Mouse (Mus musculus): ENCODE results near the gene Mrnip. TPM values are rescaled to one million over a fixed set of nuclear protein-coding genes. Genes with fewer than 3 reads are reported as not detected.

Gene Mrnip
- polyA plus RNA-seq, 1 experiment from 2014 or later, result 39.2 TPM

- Histone ChIP-seq H3K27me3 (ENCODE audit: control insufficient read depth, insufficient read depth, low read depth, low read length) (no peaks in the 10 kb centered on the region), H3K4me1 (ENCODE audit: control insufficient read depth, insufficient read depth, low read length) (peaks cover 39% of the 10 kb centered on the region), H3K9me3 (replicated peaks; ENCODE audit: control insufficient read depth, low read length, poor library complexity, severe bottlenecking) (no peaks in the 10 kb centered on the region), H3K4me3 (ENCODE audit: low read depth, low read length) (peak overlapping the region; percentile 83), H3K9ac (ENCODE audit: low read depth, low read length) (peak overlapping the region; percentile 96), H3K36me3 (ENCODE audit: control insufficient read depth, insufficient read depth, low read length) (no peaks in the 10 kb centered on the region), H3K4me2 (ENCODE audit: low read length) (peak overlapping the region; percentile 99), H3K27ac (ENCODE audit: low read length) (peak overlapping the region; percentile 94)
- WGBS, result 3% methylated on average over 31 of the region's 34 CpGs
- peak; percentile 15 for ATAC-seq
These were observed 51.6 kb downstream of the Mrnip start for GRCm38 (mm10) chr11:50225611-50226378.

GRCm38 (mm10) chr11:50226406-50226805 is 52.2 kb downstream of the Mrnip start:
- no peak for ATAC-seq
- WGBS, result 43% methylated on average over 2 of the region's 2 CpGs
- H3K4me1 ChIP-seq (ENCODE audit: control insufficient read depth, insufficient read depth, low read length), result peaks cover 39% of the 10 kb centered on the region
- H3K9me3 ChIP-seq (replicated peaks; ENCODE audit: control insufficient read depth, low read length, poor library complexity, severe bottlenecking), result no peaks in the 10 kb centered on the region
- peak overlapping the region; percentile 96 for H3K9ac ChIP-seq (ENCODE audit: low read depth, low read length)
- no peaks in the 10 kb centered on the region for H3K36me3 ChIP-seq (ENCODE audit: control insufficient read depth, insufficient read depth, low read length)
- H3K4me3 ChIP-seq (ENCODE audit: low read depth, low read length), result peak overlapping the region; percentile 83
- peak overlapping the region; percentile 99 for H3K4me2 ChIP-seq (ENCODE audit: low read length)
- no peaks in the 10 kb centered on the region for H3K27me3 ChIP-seq (ENCODE audit: control insufficient read depth, insufficient read depth, low read depth, low read length)
- H3K27ac ChIP-seq (ENCODE audit: low read length), result peak overlapping the region; percentile 94; the same call in 1 of the 2 replicates

GRCm38 (mm10) chr11:50227226-50227625 is 53.0 kb downstream of the Mrnip start:
- Histone ChIP-seq H3K27me3 (ENCODE audit: control insufficient read depth, insufficient read depth, low read depth, low read length) (no peaks in the 10 kb centered on the region), H3K9me3 (replicated peaks; ENCODE audit: control insufficient read depth, low read length, poor library complexity, severe bottlenecking) (no peaks in the 10 kb centered on the region), H3K4me3 (ENCODE audit: low read depth, low read length) (peak overlapping the region; percentile 83; the same call in 1 of the 2 replicates), H3K4me1 (ENCODE audit: control insufficient read depth, insufficient read depth, low read length) (peaks cover 39% of the 10 kb centered on the region), H3K4me2 (ENCODE audit: low read length) (peak overlapping the region; percentile 99), H3K36me3 (ENCODE audit: control insufficient read depth, insufficient read depth, low read length) (peaks cover 3% of the 10 kb centered on the region; the same call in 1 of the 2 replicates), H3K9ac (ENCODE audit: low read depth, low read length) (no peak overlapping the region), H3K27ac (ENCODE audit: low read length) (no peak overlapping the region)
- ATAC-seq, result no peak
- WGBS, result 75% methylated on average over 3 of the region's 3 CpGs

GRCm38 (mm10) chr11:50227736-50228135 is 53.5 kb downstream of the Mrnip start:
- no peaks in the 10 kb centered on the region for H3K9me3 ChIP-seq (replicated peaks; ENCODE audit: control insufficient read depth, low read length, poor library complexity, severe bottlenecking)
- no peak overlapping the region for H3K4me3 ChIP-seq (ENCODE audit: low read depth, low read length)
- no peak for ATAC-seq
- no peak overlapping the region for H3K9ac ChIP-seq (ENCODE audit: low read depth, low read length)
- WGBS, result 90% methylated on average over 4 of the region's 4 CpGs
- no peak overlapping the region for H3K27ac ChIP-seq (ENCODE audit: low read length)
- H3K4me1 ChIP-seq (ENCODE audit: control insufficient read depth, insufficient read depth, low read length), result peaks cover 39% of the 10 kb centered on the region
- H3K36me3 ChIP-seq (ENCODE audit: control insufficient read depth, insufficient read depth, low read length), result peaks cover 9% of the 10 kb centered on the region
- peak overlapping the region; percentile 99 for H3K4me2 ChIP-seq (ENCODE audit: low read length)
- no peaks in the 10 kb centered on the region for H3K27me3 ChIP-seq (ENCODE audit: control insufficient read depth, insufficient read depth, low read depth, low read length)

GRCm38 (mm10) chr11:50228772-50229171 is 54.5 kb downstream of the Mrnip start:
- Histone ChIP-seq H3K27me3 (ENCODE audit: control insufficient read depth, insufficient read depth, low read depth, low read length) (no peaks in the 10 kb centered on the region), H3K4me1 (ENCODE audit: control insufficient read depth, insufficient read depth, low read length) (peaks cover 28% of the 10 kb centered on the region), H3K9me3 (replicated peaks; ENCODE audit: control insufficient read depth, low read length, poor library complexity, severe bottlenecking) (no peaks in the 10 kb centered on the region), H3K4me3 (ENCODE audit: low read depth, low read length) (no peak overlapping the region), H3K9ac (ENCODE audit: low read depth, low read length) (peak overlapping the region; percentile 1; the same call in 1 of the 2 replicates), H3K4me2 (ENCODE audit: low read length) (no peak overlapping the region), H3K27ac (ENCODE audit: low read length) (no peak overlapping the region), H3K36me3 (ENCODE audit: control insufficient read depth, insufficient read depth, low read length) (peaks cover 16% of the 10 kb centered on the region)
- WGBS, result 18% methylated on average over 3 of the region's 3 CpGs
- no peak for ATAC-seq

GRCm38 (mm10) chr11:50229252-50229910 is 55.1 kb downstream of the Mrnip start:
- Histone ChIP-seq H3K27ac (ENCODE audit: low read length) (no peak overlapping the region), H3K36me3 (ENCODE audit: control insufficient read depth, insufficient read depth, low read length) (peaks cover 22% of the 10 kb centered on the region), H3K9ac (ENCODE audit: low read depth, low read length) (0 out of 2 replicates have a peak overlapping the region, but pooled peaks have one; percentile 2), H3K4me2 (ENCODE audit: low read length) (no peak overlapping the region), H3K27me3 (ENCODE audit: control insufficient read depth, insufficient read depth, low read depth, low read length) (no peaks in the 10 kb centered on the region), H3K4me1 (ENCODE audit: control insufficient read depth, insufficient read depth, low read length) (peaks cover 27% of the 10 kb centered on the region), H3K4me3 (ENCODE audit: low read depth, low read length) (no peak overlapping the region), H3K9me3 (replicated peaks; ENCODE audit: control insufficient read depth, low read length, poor library complexity, severe bottlenecking) (no peaks in the 10 kb centered on the region)
- ATAC-seq, result no peak
- WGBS, result 40% methylated on average over 7 of the region's 7 CpGs

- Histone ChIP-seq H3K27me3 (ENCODE audit: control insufficient read depth, insufficient read depth, low read depth, low read length) (0 out of 2 replicates have a peak, but pooled peaks cover 4% of the 10 kb centered on the region), H3K27ac (ENCODE audit: low read length) (peak overlapping the region; percentile 22; the same call in 1 of the 2 replicates), H3K4me3 (ENCODE audit: low read depth, low read length) (no peak overlapping the region), H3K9ac (ENCODE audit: low read depth, low read length) (no peak overlapping the region), H3K4me2 (ENCODE audit: low read length) (peak overlapping the region; percentile 38), H3K4me1 (ENCODE audit: control insufficient read depth, insufficient read depth, low read length) (peaks cover 27% of the 10 kb centered on the region), H3K9me3 (replicated peaks; ENCODE audit: control insufficient read depth, low read length, poor library complexity, severe bottlenecking) (no peaks in the 10 kb centered on the region), H3K36me3 (ENCODE audit: control insufficient read depth, insufficient read depth, low read length) (peaks cover 29% of the 10 kb centered on the region)
- 25% methylated on average over 45 of the region's 45 CpGs for WGBS
- no peak for ATAC-seq
These were observed 56.4 kb downstream of the Mrnip start for GRCm38 (mm10) chr11:50230481-50231304.

- H3K4me3 ChIP-seq (ENCODE audit: low read depth, low read length), result no peak overlapping the region
- H3K9me3 ChIP-seq (replicated peaks; ENCODE audit: control insufficient read depth, low read length, poor library complexity, severe bottlenecking), result no peaks in the 10 kb centered on the region
- H3K9ac ChIP-seq (ENCODE audit: low read depth, low read length), result no peak overlapping the region
- H3K36me3 ChIP-seq (ENCODE audit: control insufficient read depth, insufficient read depth, low read length), result peaks cover 29% of the 10 kb centered on the region
- H3K27me3 ChIP-seq (ENCODE audit: control insufficient read depth, insufficient read depth, low read depth, low read length), result 0 out of 2 replicates have a peak, but pooled peaks cover 4% of the 10 kb centered on the region
- H3K4me1 ChIP-seq (ENCODE audit: control insufficient read depth, insufficient read depth, low read length), result peaks cover 26% of the 10 kb centered on the region
- ATAC-seq, result no peak
- no peak overlapping the region for H3K27ac ChIP-seq (ENCODE audit: low read length)
- 17% methylated on average over 8 of the region's 8 CpGs for WGBS
- H3K4me2 ChIP-seq (ENCODE audit: low read length), result no peak overlapping the region
These were observed 57.2 kb downstream of the Mrnip start for GRCm38 (mm10) chr11:50231411-50231810.
